Mouse (Mus musculus) heart, embryonic 16.5 days (tissue): ENCODE measurements around the gene Tbccd1. TPM values are rescaled to one million over a fixed set of nuclear protein-coding genes. Genes with fewer than 3 reads are reported as not detected.
A peak's percentile ranks its signal among the peaks of the same experiment; 100 is the strongest.

Experiments
- ATAC-seq: fragments of 200-750 bp; cut with Nextera tagmentation; replicated peaks from 2 replicates; pipeline ENCODE4 v1.8.0; 2017; ENCODE audit warnings: moderate number of reproducible peaks; ENCODE audit not compliant: insufficient read depth, low FRiP score; ENCODE audit errors: extremely low read depth
- H3K27ac ChIP-seq: fragments of 300-500 bp; sonication (generic); 2 replicates; pipeline ENCODE4 v1.5.1; 2014; ENCODE audit warnings: mild to moderate bottlenecking, low read length, control low read depth, moderate library complexity
- H3K27me3 ChIP-seq: fragments of 300-500 bp; sonication (generic); 2 replicates; pipeline ENCODE4 v1.6.1; 2014; ENCODE audit warnings: low read length, mixed read lengths; ENCODE audit not compliant: control insufficient read depth, insufficient read depth
- H3K36me3 ChIP-seq: fragments of 300-500 bp; sonication (generic); 2 replicates; pipeline ENCODE4 v1.6.1; 2014; ENCODE audit not compliant: control insufficient read depth, insufficient read depth
- H3K4me1 ChIP-seq: fragments of 300-500 bp; sonication (generic); 2 replicates; pipeline ENCODE4 v1.6.1; 2014; ENCODE audit warnings: low read length, mixed read lengths; ENCODE audit not compliant: control insufficient read depth, insufficient read depth
- H3K4me2 ChIP-seq: fragments of 300-500 bp; sonication (generic); 2 replicates; pipeline ENCODE4 v1.6.1; 2014; ENCODE audit warnings: low read depth, mild to moderate bottlenecking, control low read depth, low read length
- H3K4me3 ChIP-seq: fragments of 300-500 bp; sonication (generic); 2 replicates; pipeline ENCODE4 v1.5.1; 2014; ENCODE audit warnings: mild to moderate bottlenecking, control low read depth, low read length
- H3K9ac ChIP-seq: fragments of 300-500 bp; sonication (generic); 2 replicates; pipeline ENCODE4 v1.6.1; 2014; ENCODE audit warnings: low read length, control low read depth
- H3K9me3 ChIP-seq: fragments of 300-500 bp; sonication (generic); replicated peaks from 2 replicates; pipeline ENCODE4 v1.6.1; 2016; ENCODE audit warnings: low read length; ENCODE audit not compliant: control insufficient read depth
- WGBS: fragments of 180-500 bp; shearing (Covaris S2); extraction: QIAGEN DNeasy Blood & Tissue Kit; methylation state at CpG from one replicate; pipeline ENCODE4 v1.1.7; 2014; 5-methylcytosine and 5-hydroxymethylcytosine counted together
- polyA plus RNA-seq: library from polyadenylated mRNA; unstranded; fragments of >200 nt; fragmentation: Nextera tagmentation; extraction: Ambion mirVana; gene quantifications from 2 replicates; pipeline ENCODE4 v1.2.1, GENCODE M21; 2015

Tbccd1 gene
- polyA plus RNA-seq, 1 experiment from 2014 or later: 20.5 TPM

DNA sequence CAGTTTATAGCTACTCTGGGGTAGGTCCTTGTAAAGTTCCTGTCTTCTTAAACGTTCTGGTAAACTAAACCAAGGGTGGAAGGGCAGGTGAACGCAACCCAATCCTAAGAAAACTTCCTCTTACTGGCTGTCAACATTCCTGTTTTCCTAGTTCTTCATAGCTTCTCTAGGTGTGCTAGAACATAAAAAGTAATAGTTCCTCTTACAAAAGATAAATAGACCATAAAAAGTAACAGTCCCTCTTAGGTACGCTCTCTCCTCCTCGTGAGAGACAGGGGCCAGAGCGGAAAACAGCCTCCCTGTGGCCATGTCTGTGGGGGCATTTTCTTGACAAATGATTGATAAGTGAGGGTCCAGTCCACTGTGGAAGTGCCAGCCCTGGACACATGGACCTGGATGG, 12.6 kb downstream of the Tbccd1 start:
- 70% methylated on average over 5 of the region's 5 CpGs for WGBS
- Histone ChIP-seq H3K4me2 (peak overlapping the region; percentile 63), H3K27ac (peak overlapping the region; percentile 49; the same call in 1 of the 2 replicates)

GRCm38 (mm10) chr16:22844061-22844801, 13.2 kb downstream of the Tbccd1 start:
- Histone ChIP-seq H3K4me2 (peak overlapping the region; percentile 63), H3K9me3 (no peaks in the 10 kb centered on the region), H3K4me3 (peak overlapping the region; percentile 54), H3K27ac (peak overlapping the region; percentile 49), H3K36me3 (no peaks in the 10 kb centered on the region), H3K9ac (peak overlapping the region; percentile 74), H3K4me1 (peaks cover 18% of the 10 kb centered on the region), H3K27me3 (no peaks in the 10 kb centered on the region)
- WGBS: 3% methylated on average over 26 of the region's 26 CpGs
- ATAC-seq: peak; percentile 90

More for the DNA sequence above, 12.6 kb downstream of the Tbccd1 start:
- peak overlapping the region; percentile 74 for H3K9ac ChIP-seq
- H3K36me3 ChIP-seq: no peaks in the 10 kb centered on the region
- peak overlapping the region; percentile 54 for H3K4me3 ChIP-seq
- peaks cover 14% of the 10 kb centered on the region for H3K4me1 ChIP-seq
- no peak for ATAC-seq
- H3K9me3 ChIP-seq: no peaks in the 10 kb centered on the region
- H3K27me3 ChIP-seq: no peaks in the 10 kb centered on the region

DNA sequence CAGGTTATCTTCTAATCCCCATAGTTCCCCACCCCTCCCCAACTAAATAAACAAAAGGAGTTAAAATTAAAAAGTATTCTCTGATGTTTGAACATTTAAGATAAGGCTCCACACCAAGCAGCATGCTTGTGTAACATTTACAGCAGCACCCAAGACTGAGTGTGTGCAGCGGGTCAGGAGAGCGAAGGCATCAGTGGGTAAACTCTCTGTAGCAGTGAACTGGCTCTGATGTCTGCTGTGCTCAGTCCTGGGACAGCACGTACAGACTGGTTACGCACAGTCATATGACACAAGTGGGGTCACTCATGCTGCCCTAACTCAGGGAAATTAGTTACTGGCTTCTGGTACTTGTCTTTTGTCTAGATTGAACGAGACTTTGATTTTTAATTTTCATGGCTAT, 14.6 kb downstream of the Tbccd1 start:
- no peak for ATAC-seq
- H3K27me3 ChIP-seq: no peaks in the 10 kb centered on the region
- no peaks in the 10 kb centered on the region for H3K36me3 ChIP-seq
- H3K9me3 ChIP-seq: no peaks in the 10 kb centered on the region
- no peak overlapping the region for H3K4me3 ChIP-seq
- WGBS: 94% methylated on average over 5 of the region's 5 CpGs
- no peak overlapping the region for H3K9ac ChIP-seq
- H3K27ac ChIP-seq: no peak overlapping the region
- peaks cover 23% of the 10 kb centered on the region for H3K4me1 ChIP-seq
- no peak overlapping the region for H3K4me2 ChIP-seq

- Histone ChIP-seq H3K4me3 (no peak overlapping the region), H3K9ac (no peak overlapping the region), H3K27ac (peak overlapping the region; percentile 74), H3K4me2 (no peak overlapping the region), H3K27me3 (no peaks in the 10 kb centered on the region), H3K9me3 (no peaks in the 10 kb centered on the region), H3K36me3 (peaks cover 14% of the 10 kb centered on the region), H3K4me1 (peaks cover 18% of the 10 kb centered on the region)
- 50% methylated on average over 3 of the region's 3 CpGs for WGBS
- ATAC-seq: no peak
Measured at GRCm38 (mm10) chr16:22839146-22839857, 18.2 kb downstream of the Tbccd1 start.

DNA sequence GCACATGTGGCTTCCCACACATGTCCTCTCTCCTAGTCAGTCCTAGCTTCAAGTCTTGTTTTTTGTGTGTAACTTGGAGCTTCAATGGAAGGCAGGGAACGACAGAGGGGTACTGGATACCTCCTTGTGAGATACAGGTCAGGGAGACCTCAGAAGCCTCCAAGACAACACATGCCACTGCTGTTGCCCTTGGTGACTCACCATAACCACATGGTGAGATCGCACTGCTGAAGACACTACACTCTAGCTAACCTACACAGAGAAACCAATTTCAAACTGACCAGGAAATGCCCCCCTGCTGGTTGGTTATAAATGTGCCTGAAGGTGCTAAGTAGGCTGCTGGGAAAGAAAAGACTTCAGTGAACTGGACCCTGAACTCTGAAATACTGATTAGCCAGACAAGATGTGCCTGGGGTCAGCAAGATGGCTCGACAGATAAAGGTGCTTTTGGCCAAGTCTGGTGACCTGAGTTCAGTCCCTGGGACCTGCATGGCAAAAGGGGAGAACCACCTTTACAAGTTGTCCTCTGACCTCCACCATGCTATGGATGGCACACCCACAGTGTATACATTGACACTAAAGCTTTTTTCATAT, 24.4 kb downstream of the Tbccd1 start:
- no peak overlapping the region for H3K27ac ChIP-seq
- no peak overlapping the region for H3K4me3 ChIP-seq
- H3K9me3 ChIP-seq: no peaks in the 10 kb centered on the region
- ATAC-seq: no peak
- no peak overlapping the region for H3K4me2 ChIP-seq
- H3K9ac ChIP-seq: no peak overlapping the region
- no peaks in the 10 kb centered on the region for H3K27me3 ChIP-seq
- H3K4me1 ChIP-seq: no peaks in the 10 kb centered on the region
- WGBS: 88% methylated on average over 3 of the region's 3 CpGs
- H3K36me3 ChIP-seq: peaks cover 20% of the 10 kb centered on the region

- peak; percentile 60; the same call in 1 of the 2 replicates for ATAC-seq
- Histone ChIP-seq H3K9ac (no peak overlapping the region), H3K4me3 (no peak overlapping the region), H3K4me2 (no peak overlapping the region), H3K9me3 (no peaks in the 10 kb centered on the region), H3K27ac (no peak overlapping the region), H3K4me1 (no peaks in the 10 kb centered on the region), H3K27me3 (no peaks in the 10 kb centered on the region), H3K36me3 (peaks cover 18% of the 10 kb centered on the region)
- WGBS: 36% methylated on average over 8 of the region's 8 CpGs
Measured at GRCm38 (mm10) chr16:22820731-22821130, 36.7 kb downstream of the Tbccd1 start.

DNA sequence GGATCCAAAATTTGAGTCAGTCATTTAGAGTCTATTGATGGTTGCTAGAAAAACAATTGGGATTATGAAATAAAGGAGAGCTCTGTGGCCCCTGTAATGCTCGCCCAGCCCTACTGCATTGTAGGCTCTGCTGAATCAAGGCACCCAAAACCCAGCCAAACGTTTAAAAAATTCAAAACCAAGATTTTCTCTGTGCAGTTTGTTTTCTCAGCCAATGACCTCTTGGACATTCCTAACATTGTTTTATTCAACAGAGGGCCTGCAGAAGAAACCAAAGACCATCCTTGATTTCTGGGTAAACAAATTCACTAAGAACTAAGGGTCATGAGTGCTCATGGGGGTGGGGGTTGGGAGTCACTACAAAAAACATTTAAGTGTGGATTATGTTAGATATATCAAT, 46.0 kb downstream of the Tbccd1 start, which contains the start of gene Crygs:
TSS of gene Crygs (minus strand) at position 101 of the 400 bp plus-strand sequence.
- Histone ChIP-seq H3K9me3 (no peaks in the 10 kb centered on the region), H3K36me3 (peaks cover 6% of the 10 kb centered on the region; the same call in 1 of the 2 replicates), H3K27me3 (0 out of 2 replicates have a peak, but pooled peaks cover 2% of the 10 kb centered on the region), H3K4me2 (no peak within 1 kb of the TSS), H3K4me3 (no peak within 1 kb of the TSS), H3K27ac (no peak within 1 kb of the TSS), H3K9ac (no peak within 1 kb of the TSS), H3K4me1 (no peaks in the 10 kb centered on the region)
- 62% methylated on average over 2 of the region's 2 CpGs for WGBS
- no peak for ATAC-seq

- no peaks in the 10 kb centered on the region for H3K9me3 ChIP-seq
- WGBS: 12% methylated on average over 17 of the region's 17 CpGs
- H3K27me3 ChIP-seq: 0 out of 2 replicates have a peak, but pooled peaks cover 2% of the 10 kb centered on the region
- peak overlapping the region; percentile 54 for H3K4me2 ChIP-seq
- no peak overlapping the region for H3K27ac ChIP-seq
- peak overlapping the region; percentile 23; the same call in 1 of the 2 replicates for H3K4me3 ChIP-seq
- no peaks in the 10 kb centered on the region for H3K36me3 ChIP-seq
- H3K9ac ChIP-seq: no peak overlapping the region
- no peak for ATAC-seq
- no peaks in the 10 kb centered on the region for H3K4me1 ChIP-seq
Measured at GRCm38 (mm10) chr16:22807468-22808070, 49.9 kb downstream of the Tbccd1 start.
